Mouse (Mus musculus): ENCODE data around the gene Lbh. TPM values are rescaled to one million over a fixed set of nuclear protein-coding genes. Genes with fewer than 3 reads are reported as not detected.

Gene Lbh
- polyA plus RNA-seq, 1 experiment: 4.9 TPM

GRCm38 (mm10) chr17:72937204-72937603 lies 19.1 kb downstream of the Lbh start:
- TF ChIP-seq POLR2A (IDR thresholded peaks at IDR 0.05; ENCODE audit: insufficient read depth, low read length) (no peak), CTCF (IDR thresholded peaks at IDR 0.05; ENCODE audit: low read depth, low read length) (no peak), EP300 (IDR thresholded peaks at IDR 0.05; ENCODE audit: insufficient read depth, low read depth, low read length) (no peak)
- H3K4me3 ChIP-seq (ENCODE audit: low read depth, low read length): no peak overlapping the region
- H3K9me3 ChIP-seq (replicated peaks; ENCODE audit: control insufficient read depth, insufficient read depth, low read length, poor library complexity, severe bottlenecking): peaks cover 5% of the 10 kb centered on the region
- H3K27ac ChIP-seq (ENCODE audit: insufficient read depth, low read length): no peak overlapping the region
- no peaks in the 10 kb centered on the region for H3K27me3 ChIP-seq (ENCODE audit: control insufficient read depth, insufficient read depth, low read length, poor library complexity, severe bottlenecking)
- no peak overlapping the region for H3K9ac ChIP-seq (ENCODE audit: low read depth, poor library complexity, severe bottlenecking)
- H3K36me3 ChIP-seq (ENCODE audit: control insufficient read depth, insufficient read depth, low read length, poor library complexity, severe bottlenecking): no peaks in the 10 kb centered on the region
- H3K4me1 ChIP-seq (ENCODE audit: control insufficient read depth, insufficient read depth, low read length): no peaks in the 10 kb centered on the region

- no peak overlapping the region for H3K9ac ChIP-seq (ENCODE audit: low read depth, poor library complexity, severe bottlenecking)
- H3K4me3 ChIP-seq (ENCODE audit: low read depth, low read length): no peak overlapping the region
- H3K27ac ChIP-seq (ENCODE audit: insufficient read depth, low read length): no peak overlapping the region
- H3K27me3 ChIP-seq (ENCODE audit: control insufficient read depth, insufficient read depth, low read length, poor library complexity, severe bottlenecking): no peaks in the 10 kb centered on the region
- H3K9me3 ChIP-seq (replicated peaks; ENCODE audit: control insufficient read depth, insufficient read depth, low read length, poor library complexity, severe bottlenecking): no peaks in the 10 kb centered on the region; the same call in 1 of the 2 replicates
- no peaks in the 10 kb centered on the region for H3K4me1 ChIP-seq (ENCODE audit: control insufficient read depth, insufficient read depth, low read length)
- H3K36me3 ChIP-seq (ENCODE audit: control insufficient read depth, insufficient read depth, low read length, poor library complexity, severe bottlenecking): no peaks in the 10 kb centered on the region
- TF ChIP-seq POLR2A (IDR thresholded peaks at IDR 0.05; ENCODE audit: insufficient read depth, low read length) (no peak), EP300 (IDR thresholded peaks at IDR 0.05; ENCODE audit: insufficient read depth, low read depth, low read length) (no peak), CTCF (IDR thresholded peaks at IDR 0.05; ENCODE audit: low read depth, low read length) (no peak)
These were observed 20.1 kb downstream of the Lbh start for GRCm38 (mm10) chr17:72938026-72938795.

- Histone ChIP-seq H3K36me3 (ENCODE audit: control insufficient read depth, insufficient read depth, low read length, poor library complexity, severe bottlenecking) (no peaks in the 10 kb centered on the region), H3K9me3 (replicated peaks; ENCODE audit: control insufficient read depth, insufficient read depth, low read length, poor library complexity, severe bottlenecking) (no peaks in the 10 kb centered on the region; the same call in 1 of the 2 replicates), H3K9ac (ENCODE audit: low read depth, poor library complexity, severe bottlenecking) (no peak overlapping the region), H3K4me1 (ENCODE audit: control insufficient read depth, insufficient read depth, low read length) (no peaks in the 10 kb centered on the region), H3K27me3 (ENCODE audit: control insufficient read depth, insufficient read depth, low read length, poor library complexity, severe bottlenecking) (no peaks in the 10 kb centered on the region), H3K27ac (ENCODE audit: insufficient read depth, low read length) (no peak overlapping the region), H3K4me3 (ENCODE audit: low read depth, low read length) (no peak overlapping the region)
- TF ChIP-seq CTCF (IDR thresholded peaks at IDR 0.05; ENCODE audit: low read depth, low read length): no peak
- no peak for TF ChIP-seq POLR2A (IDR thresholded peaks at IDR 0.05; ENCODE audit: insufficient read depth, low read length)
- no peak for TF ChIP-seq EP300 (IDR thresholded peaks at IDR 0.05; ENCODE audit: insufficient read depth, low read depth, low read length)
These were observed 20.9 kb downstream of the Lbh start for GRCm38 (mm10) chr17:72938871-72939568.

- Histone ChIP-seq H3K9me3 (replicated peaks; ENCODE audit: control insufficient read depth, insufficient read depth, low read length, poor library complexity, severe bottlenecking) (no peaks in the 10 kb centered on the region; the same call in 1 of the 2 replicates), H3K4me1 (ENCODE audit: control insufficient read depth, insufficient read depth, low read length) (no peaks in the 10 kb centered on the region), H3K9ac (ENCODE audit: low read depth, poor library complexity, severe bottlenecking) (no peak overlapping the region), H3K27me3 (ENCODE audit: control insufficient read depth, insufficient read depth, low read length, poor library complexity, severe bottlenecking) (no peaks in the 10 kb centered on the region), H3K36me3 (ENCODE audit: control insufficient read depth, insufficient read depth, low read length, poor library complexity, severe bottlenecking) (no peaks in the 10 kb centered on the region), H3K4me3 (ENCODE audit: low read depth, low read length) (no peak overlapping the region), H3K27ac (ENCODE audit: insufficient read depth, low read length) (no peak overlapping the region)
- TF ChIP-seq EP300 (IDR thresholded peaks at IDR 0.05; ENCODE audit: insufficient read depth, low read depth, low read length): no peak
- TF ChIP-seq POLR2A (IDR thresholded peaks at IDR 0.05; ENCODE audit: insufficient read depth, low read length): no peak
These were observed 21.4 kb downstream of the Lbh start for GRCm38 (mm10) chr17:72939569-72939899.

- no peak overlapping the region for H3K9ac ChIP-seq (ENCODE audit: low read depth, poor library complexity, severe bottlenecking)
- no peak overlapping the region for H3K4me3 ChIP-seq (ENCODE audit: low read depth, low read length)
- H3K36me3 ChIP-seq (ENCODE audit: control insufficient read depth, insufficient read depth, low read length, poor library complexity, severe bottlenecking): no peaks in the 10 kb centered on the region
- no peaks in the 10 kb centered on the region for H3K4me1 ChIP-seq (ENCODE audit: control insufficient read depth, insufficient read depth, low read length)
- no peak overlapping the region for H3K27ac ChIP-seq (ENCODE audit: insufficient read depth, low read length)
- no peaks in the 10 kb centered on the region for H3K27me3 ChIP-seq (ENCODE audit: control insufficient read depth, insufficient read depth, low read length, poor library complexity, severe bottlenecking)
- H3K9me3 ChIP-seq (replicated peaks; ENCODE audit: control insufficient read depth, insufficient read depth, low read length, poor library complexity, severe bottlenecking): no peaks in the 10 kb centered on the region; the same call in 1 of the 2 replicates
- TF ChIP-seq CTCF (IDR thresholded peaks at IDR 0.05; ENCODE audit: low read depth, low read length) (no peak), POLR2A (IDR thresholded peaks at IDR 0.05; ENCODE audit: insufficient read depth, low read length) (no peak), EP300 (IDR thresholded peaks at IDR 0.05; ENCODE audit: insufficient read depth, low read depth, low read length) (no peak)
These were observed 26.3 kb downstream of the Lbh start for GRCm38 (mm10) chr17:72944368-72944767.

Data from ES-Bruce4 (cell line).